Mouse (Mus musculus) small intestine, adult 2 months (tissue): ENCODE data around the gene Fam53b. TPM values are rescaled to one million over a fixed set of nuclear protein-coding genes. Genes with fewer than 3 reads are reported as not detected.

Source experiments
- H3K27ac ChIP-seq: fragments of 200-500 bp; 2 replicates; pipeline ENCODE4 v1.5.1; 2012; ENCODE audit warnings: low read depth, low read length, control low read depth, inconsistent platforms; ENCODE audit not compliant: insufficient read depth
- H3K27me3 ChIP-seq: fragments of 200-500 bp; 2 replicates; pipeline ENCODE4 v1.6.1; 2012; ENCODE audit warnings: mild to moderate bottlenecking, moderate library complexity, low read length, inconsistent platforms; ENCODE audit not compliant: control insufficient read depth, insufficient read depth
- H3K36me3 ChIP-seq: fragments of 200-500 bp; 2 replicates; pipeline ENCODE4 v1.6.1; 2012; ENCODE audit warnings: mild to moderate bottlenecking, low read length, control low read depth, inconsistent platforms; ENCODE audit not compliant: control insufficient read depth, insufficient read depth
- H3K4me1 ChIP-seq: fragments of 200-500 bp; 2 replicates; pipeline ENCODE4 v1.6.1; 2012; ENCODE audit warnings: low read length, inconsistent platforms, mixed read lengths; ENCODE audit not compliant: control insufficient read depth, insufficient read depth, insufficient read length
- H3K4me3 ChIP-seq: fragments of 200-500 bp; 2 replicates; pipeline ENCODE4 v1.5.1; 2012; ENCODE audit warnings: low read depth, mild to moderate bottlenecking, control low read depth, inconsistent platforms, low read length, moderate library complexity
- CTCF ChIP-seq: fragments of 200-500 bp; IDR thresholded peaks from 2 replicates; pipeline ENCODE4 v1.5.1; 2012; ENCODE audit warnings: low read depth, mild to moderate bottlenecking, control low read depth, inconsistent platforms, low read length, moderate library complexity, mixed read lengths; ENCODE audit not compliant: insufficient replicate concordance, insufficient read length; ENCODE audit errors: extremely low read depth
- POLR2A ChIP-seq: fragments of 200-500 bp; IDR thresholded peaks from 2 replicates; pipeline ENCODE4 v1.6.1; 2012; ENCODE audit warnings: low read depth, mild to moderate bottlenecking, control low read depth, inconsistent platforms, low read length, moderate library complexity
- WGBS: fragments of 180-500 bp; shearing (Covaris S2); methylation state at CpG from one replicate; pipeline ENCODE4 v1.1.7; 2018; 5-methylcytosine and 5-hydroxymethylcytosine counted together
- polyA plus RNA-seq: library from polyadenylated mRNA; depleted of rRNA; stranded (reverse); fragments of >200 nt; gene quantifications from 2 replicates; pipeline ENCODE4 v1.2.3, GENCODE M21; 2012

Fam53b gene
- polyA plus RNA-seq, 1 experiment = 55.7 TPM

GRCm38 (mm10) chr7:132852173-132852844 is 38.6 kb upstream of the Fam53b start, which contains the start of gene Eef1akmt2:
Eef1akmt2 (minus strand) TSS chr7:132852673.
- WGBS = under 1% methylated on average over 36 of the region's 37 CpGs
- Histone ChIP-seq H3K4me3 (peak within 1 kb of the TSS; percentile 84), H3K4me1 (no peaks in the 10 kb centered on the region), H3K27ac (peak within 1 kb of the TSS; percentile 93), H3K27me3 (no peaks in the 10 kb centered on the region), H3K36me3 (peaks cover 7% of the 10 kb centered on the region)
- TF ChIP-seq CTCF = peak; percentile 40; the same call in 1 of the 2 replicates
- 0 out of 2 replicates have a peak, but pooled peaks have one; percentile 15 for TF ChIP-seq POLR2A

- Histone ChIP-seq H3K36me3 (peaks cover 10% of the 10 kb centered on the region), H3K4me3 (no peak overlapping the region), H3K27ac (no peak overlapping the region), H3K27me3 (no peaks in the 10 kb centered on the region), H3K4me1 (peaks cover 2% of the 10 kb centered on the region; the same call in 1 of the 2 replicates)
- TF ChIP-seq POLR2A (no peak), CTCF (no peak)
- 84% methylated on average over 3 of the region's 3 CpGs for WGBS
Measured at GRCm38 (mm10) chr7:132843152-132843551, 29.5 kb upstream of the Fam53b start.

- Histone ChIP-seq H3K4me1 (peaks cover 2% of the 10 kb centered on the region; the same call in 1 of the 2 replicates), H3K27me3 (no peaks in the 10 kb centered on the region), H3K36me3 (peaks cover 10% of the 10 kb centered on the region), H3K4me3 (no peak overlapping the region), H3K27ac (no peak overlapping the region)
- WGBS = 93% methylated on average over 1 of the region's 1 CpGs
- no peak for TF ChIP-seq POLR2A
- no peak for TF ChIP-seq CTCF
Measured at GRCm38 (mm10) chr7:132842455-132842854, 28.8 kb upstream of the Fam53b start.

GRCm38 (mm10) chr7:132841287-132841686 is 27.6 kb upstream of the Fam53b start:
- 92% methylated on average over 5 of the region's 5 CpGs for WGBS

GRCm38 (mm10) chr7:132830955-132831354 is 17.3 kb upstream of the Fam53b start:
- Histone ChIP-seq H3K27me3 (no peaks in the 10 kb centered on the region), H3K36me3 (peaks cover 23% of the 10 kb centered on the region), H3K27ac (no peak overlapping the region), H3K4me1 (no peaks in the 10 kb centered on the region), H3K4me3 (no peak overlapping the region)
- TF ChIP-seq POLR2A = no peak
- TF ChIP-seq CTCF = no peak
- 76% methylated on average over 4 of the region's 4 CpGs for WGBS

More at GRCm38 (mm10) chr7:132841287-132841686, 27.6 kb upstream of the Fam53b start:
- peaks cover 8% of the 10 kb centered on the region for H3K36me3 ChIP-seq
- H3K4me3 ChIP-seq = no peak overlapping the region
- peaks cover 2% of the 10 kb centered on the region; the same call in 1 of the 2 replicates for H3K4me1 ChIP-seq
- no peaks in the 10 kb centered on the region for H3K27me3 ChIP-seq
- TF ChIP-seq POLR2A (no peak), CTCF (no peak)
- H3K27ac ChIP-seq = no peak overlapping the region

- H3K27me3 ChIP-seq = no peaks in the 10 kb centered on the region
- H3K27ac ChIP-seq = no peak overlapping the region
- peaks cover 19% of the 10 kb centered on the region for H3K36me3 ChIP-seq
- WGBS = 19% methylated on average over 1 of the region's 1 CpGs
- H3K4me1 ChIP-seq = no peaks in the 10 kb centered on the region
- H3K4me3 ChIP-seq = no peak overlapping the region
- TF ChIP-seq POLR2A (no peak), CTCF (no peak)
Measured at GRCm38 (mm10) chr7:132824346-132825022, 10.8 kb upstream of the Fam53b start.

GRCm38 (mm10) chr7:132823832-132824231 is 10.1 kb upstream of the Fam53b start:
- TF ChIP-seq CTCF (no peak), POLR2A (no peak)

More at GRCm38 (mm10) chr7:132823832-132824231, 10.1 kb upstream of the Fam53b start:
- peaks cover 19% of the 10 kb centered on the region for H3K36me3 ChIP-seq
- H3K4me1 ChIP-seq = no peaks in the 10 kb centered on the region
- no peak overlapping the region for H3K4me3 ChIP-seq
- H3K27ac ChIP-seq = no peak overlapping the region
- H3K27me3 ChIP-seq = no peaks in the 10 kb centered on the region
